Mouse (Mus musculus) kidney, embryonic 16.5 days (tissue): Measurements from ENCODE around the gene Golga5. TPM values are rescaled to one million over a fixed set of nuclear protein-coding genes. Genes with fewer than 3 reads are reported as not detected.

Experiments used
- ATAC-seq: fragments of 200-750 bp; cut with Nextera tagmentation; 2 replicates; pipeline ENCODE4 v1.8.0; 2017; ENCODE audit warnings: moderate TSS enrichment; ENCODE audit not compliant: low FRiP score, low TSS enrichment
- H3K27ac ChIP-seq: fragments of 300-500 bp; sonication (generic); 2 replicates; pipeline ENCODE4 v1.5.1; 2014; ENCODE audit warnings: low read length
- H3K27me3 ChIP-seq: fragments of 300-500 bp; sonication (generic); 2 replicates; pipeline ENCODE4 v1.6.1; 2014; ENCODE audit warnings: low read length, control low read depth, mixed read lengths; ENCODE audit not compliant: insufficient read depth
- H3K36me3 ChIP-seq: fragments of 300-500 bp; sonication (generic); 2 replicates; pipeline ENCODE4 v1.6.1; 2014; ENCODE audit warnings: low read length, control low read depth, mixed read lengths; ENCODE audit not compliant: insufficient read depth
- H3K4me1 ChIP-seq: fragments of 300-500 bp; sonication (generic); 2 replicates; pipeline ENCODE4 v1.6.1; 2014; ENCODE audit warnings: low read length, control low read depth, mixed read lengths; ENCODE audit not compliant: insufficient read depth
- H3K4me2 ChIP-seq: fragments of 300-500 bp; sonication (generic); replicated peaks from 2 replicates; pipeline ENCODE4 v1.6.1; 2014; ENCODE audit warnings: low read depth, low read length
- H3K4me3 ChIP-seq: fragments of 300-500 bp; sonication (generic); 2 replicates; pipeline ENCODE4 v1.5.1; 2014; ENCODE audit warnings: mild to moderate bottlenecking, low read length
- H3K9ac ChIP-seq: fragments of 300-500 bp; sonication (generic); replicated peaks from 2 replicates; pipeline ENCODE4 v1.6.1; 2014; ENCODE audit warnings: low read length
- H3K9me3 ChIP-seq: fragments of 300-500 bp; sonication (generic); 2 replicates; pipeline ENCODE4 v1.6.1; 2016; ENCODE audit warnings: low read length, control low read depth
- WGBS: fragments of 180-500 bp; shearing (Covaris S2); extraction: QIAGEN DNeasy Blood & Tissue Kit; methylation state at CpG from one replicate; pipeline ENCODE4 v1.1.7; 2014; 5-methylcytosine and 5-hydroxymethylcytosine counted together
- polyA plus RNA-seq: library from polyadenylated mRNA; unstranded; fragments of >200 nt; fragmentation: Nextera tagmentation; extraction: Ambion mirVana; gene quantifications from 2 replicates; pipeline ENCODE4 v1.2.1, GENCODE M21; 2015

Golga5 gene
- polyA plus RNA-seq, 1 experiment from 2014 or later: 37.8 TPM

DNA sequence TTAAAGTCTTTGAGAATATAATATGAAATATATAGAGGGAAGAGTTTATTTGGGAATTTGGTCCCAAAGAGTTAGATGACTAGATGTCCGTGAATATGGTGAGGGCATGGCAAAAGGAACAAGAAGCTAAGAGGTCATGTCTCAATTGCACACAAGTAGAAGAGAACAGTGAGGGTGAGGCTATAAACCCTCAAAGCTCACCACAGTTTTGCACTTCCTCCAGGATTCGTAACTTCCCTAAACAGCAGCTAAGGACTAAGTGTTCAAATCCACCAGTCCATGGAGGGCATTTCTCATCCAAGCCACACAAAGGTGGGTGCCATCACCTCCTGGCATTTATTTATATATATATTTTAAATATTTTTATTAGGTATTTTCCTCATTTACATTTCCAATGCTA lies 32.1 kb downstream of the Golga5 start:
- peaks cover 8% of the 10 kb centered on the region; the same call in 1 of the 2 replicates for H3K36me3 ChIP-seq
- peaks cover 17% of the 10 kb centered on the region for H3K4me1 ChIP-seq
- no peak overlapping the region for H3K4me2 ChIP-seq
- H3K9ac ChIP-seq: no peak overlapping the region
- H3K27me3 ChIP-seq: no peaks in the 10 kb centered on the region
- WGBS: 96% methylated on average over 2 of the region's 2 CpGs
- ATAC-seq: no peak
- no peaks in the 10 kb centered on the region for H3K9me3 ChIP-seq
- no peak overlapping the region for H3K27ac ChIP-seq
- H3K4me3 ChIP-seq: no peak overlapping the region

DNA sequence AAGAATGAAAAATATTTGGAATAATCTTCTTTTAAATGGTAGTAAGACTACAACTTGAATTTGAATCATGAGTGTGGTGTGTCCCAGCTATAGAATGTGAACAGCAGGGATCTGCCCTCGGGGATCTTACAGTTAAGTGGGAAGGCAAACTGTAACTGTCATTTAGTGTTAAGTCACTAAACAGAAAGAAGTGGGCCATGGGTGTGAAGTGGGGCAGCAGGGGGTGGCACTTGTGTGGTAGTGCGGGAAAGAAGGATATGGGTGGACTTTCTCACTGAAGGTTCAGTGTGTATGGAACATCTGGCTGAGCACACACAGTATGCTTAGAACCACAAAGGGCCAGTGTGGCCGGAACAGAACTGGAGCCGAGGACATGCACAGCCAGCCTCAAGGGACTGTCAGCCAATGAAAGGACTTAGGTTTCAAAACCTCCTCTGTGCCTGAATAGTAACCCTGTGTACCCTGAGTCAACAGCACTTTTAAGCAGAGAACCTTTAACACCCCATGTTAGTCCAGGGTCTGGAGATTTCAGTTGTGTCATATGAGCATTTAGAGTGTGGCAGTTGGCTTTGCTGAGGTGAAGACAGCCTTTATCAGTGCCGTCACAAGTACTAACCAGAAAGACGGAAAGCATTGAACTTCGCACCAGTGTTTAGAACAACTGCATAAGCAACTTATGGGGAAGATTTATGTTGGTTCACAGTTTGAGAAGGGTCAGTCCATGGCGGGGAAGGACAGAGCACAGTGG lies 33.1 kb downstream of the Golga5 start:
- H3K9me3 ChIP-seq: no peaks in the 10 kb centered on the region
- 84% methylated on average over 8 of the region's 8 CpGs for WGBS
- peaks cover 17% of the 10 kb centered on the region for H3K4me1 ChIP-seq
- H3K4me2 ChIP-seq: no peak overlapping the region
- H3K27me3 ChIP-seq: no peaks in the 10 kb centered on the region
- no peak for ATAC-seq
- H3K36me3 ChIP-seq: peaks cover 1% of the 10 kb centered on the region; the same call in 1 of the 2 replicates
- no peak overlapping the region for H3K27ac ChIP-seq
- no peak overlapping the region for H3K4me3 ChIP-seq
- no peak overlapping the region for H3K9ac ChIP-seq

DNA sequence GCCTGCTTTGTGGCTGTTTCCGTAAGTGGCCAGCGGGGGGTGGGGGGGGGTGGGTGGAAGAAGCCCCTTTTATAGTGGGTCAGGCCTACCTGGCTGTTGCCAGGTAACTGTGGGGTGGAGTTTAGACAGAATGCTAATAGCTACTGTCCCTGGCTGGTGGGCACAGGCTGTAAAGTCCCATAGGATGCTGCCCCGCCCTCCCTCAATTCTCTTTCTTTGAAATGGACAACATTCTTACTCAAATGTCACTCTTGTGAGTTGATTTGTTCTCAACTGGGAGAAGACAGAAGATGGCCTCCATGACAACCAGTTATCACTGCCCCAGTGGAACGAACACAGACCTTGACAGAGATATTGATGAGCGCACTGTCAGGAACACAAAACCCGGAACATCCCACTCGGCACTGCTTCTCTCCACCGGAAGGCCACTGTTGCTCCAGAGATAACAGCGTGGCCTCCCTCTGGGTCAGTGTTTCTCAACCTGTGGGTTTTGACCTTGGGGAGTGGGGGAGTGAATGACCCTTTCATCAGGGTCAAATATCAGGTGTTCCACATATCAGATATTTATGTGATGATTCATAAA lies 36.3 kb downstream of the Golga5 start:
- H3K9ac ChIP-seq: no peak overlapping the region
- no peak for ATAC-seq

DNA sequence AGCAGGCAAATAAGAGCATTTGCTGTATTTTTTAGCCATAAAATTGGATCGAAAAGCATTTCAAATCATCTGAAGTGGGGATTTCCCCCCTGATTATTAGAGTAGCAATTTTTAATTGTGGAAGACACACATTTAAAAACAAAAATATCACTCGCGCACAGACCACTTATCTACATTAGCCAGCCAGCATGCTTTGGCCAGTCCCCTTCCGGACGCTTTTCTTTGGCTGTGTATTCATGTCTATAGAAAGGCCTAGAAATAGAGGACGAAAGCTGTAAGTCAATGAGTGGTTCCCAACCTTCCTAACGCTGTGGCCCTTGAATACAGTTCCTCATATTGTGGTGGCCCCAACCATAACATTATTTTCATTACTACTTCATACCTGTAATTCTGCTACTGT lies 37.0 kb downstream of the Golga5 start:
- Histone ChIP-seq H3K4me1 (no peaks in the 10 kb centered on the region), H3K4me2 (no peak overlapping the region), H3K27ac (no peak overlapping the region), H3K4me3 (no peak overlapping the region), H3K27me3 (no peaks in the 10 kb centered on the region), H3K9me3 (no peaks in the 10 kb centered on the region), H3K9ac (no peak overlapping the region), H3K36me3 (no peaks in the 10 kb centered on the region)
- WGBS: 91% methylated on average over 7 of the region's 7 CpGs
- ATAC-seq: no peak

More for the DNA sequence above, 36.3 kb downstream of the Golga5 start:
- 55% methylated on average over 9 of the region's 9 CpGs for WGBS
- no peak overlapping the region for H3K4me3 ChIP-seq
- no peak overlapping the region for H3K27ac ChIP-seq
- no peaks in the 10 kb centered on the region for H3K4me1 ChIP-seq
- H3K36me3 ChIP-seq: no peaks in the 10 kb centered on the region
- no peaks in the 10 kb centered on the region for H3K9me3 ChIP-seq
- no peak overlapping the region for H3K4me2 ChIP-seq
- H3K27me3 ChIP-seq: no peaks in the 10 kb centered on the region

DNA sequence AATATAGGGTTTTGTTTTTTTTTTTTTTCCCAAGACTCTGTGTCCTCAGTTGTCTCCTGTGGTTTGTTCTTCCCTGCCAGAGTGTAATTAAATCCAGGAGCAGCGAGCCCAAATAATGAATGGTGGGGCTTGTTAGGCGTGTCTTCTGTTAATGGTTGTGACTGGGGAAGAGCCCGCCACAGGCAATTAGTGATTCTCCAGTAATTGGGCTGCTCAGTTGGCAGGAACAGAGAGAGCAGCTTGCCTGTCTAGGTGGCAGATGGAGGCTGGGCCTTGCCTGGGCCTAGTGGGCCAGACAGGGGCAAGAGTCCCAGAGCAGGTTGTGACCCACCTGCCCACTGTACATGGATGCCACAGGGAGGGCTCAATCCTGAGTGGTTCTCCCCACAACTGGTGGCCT lies 42.4 kb downstream of the Golga5 start:
- H3K36me3 ChIP-seq: no peaks in the 10 kb centered on the region
- no peak overlapping the region for H3K4me3 ChIP-seq
- no peaks in the 10 kb centered on the region for H3K27me3 ChIP-seq
- no peak overlapping the region for H3K27ac ChIP-seq
- H3K4me1 ChIP-seq: no peaks in the 10 kb centered on the region
- 24% methylated on average over 3 of the region's 3 CpGs for WGBS
- no peak for ATAC-seq
- H3K9ac ChIP-seq: no peak overlapping the region
- H3K9me3 ChIP-seq: no peaks in the 10 kb centered on the region
- H3K4me2 ChIP-seq: no peak overlapping the region

DNA sequence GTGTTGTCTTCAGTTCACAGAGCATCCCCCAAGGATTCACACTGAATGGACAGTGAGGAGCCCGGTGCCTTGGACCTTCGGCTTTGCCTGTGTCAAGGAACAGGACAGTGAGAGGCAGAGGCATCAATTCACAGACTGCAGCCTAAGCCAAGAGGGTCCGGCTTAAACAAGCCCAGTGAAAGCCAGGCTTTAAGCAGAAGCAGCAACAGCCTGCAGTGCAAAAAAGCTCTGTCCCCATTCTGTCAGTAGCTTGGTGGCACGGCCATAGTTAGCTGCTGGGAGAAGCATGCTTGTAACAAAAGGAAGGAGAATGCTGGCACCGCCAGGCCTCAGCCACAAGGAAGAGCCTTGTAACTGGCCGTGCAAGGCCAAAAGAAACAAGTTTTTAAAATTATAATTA lies 45.2 kb downstream of the Golga5 start:
- Histone ChIP-seq H3K27me3 (no peaks in the 10 kb centered on the region), H3K4me3 (no peak overlapping the region), H3K4me1 (no peaks in the 10 kb centered on the region), H3K9me3 (no peaks in the 10 kb centered on the region), H3K9ac (no peak overlapping the region), H3K36me3 (no peaks in the 10 kb centered on the region), H3K27ac (no peak overlapping the region), H3K4me2 (no peak overlapping the region)
- WGBS: 76% methylated on average over 6 of the region's 6 CpGs
- no peak for ATAC-seq

DNA sequence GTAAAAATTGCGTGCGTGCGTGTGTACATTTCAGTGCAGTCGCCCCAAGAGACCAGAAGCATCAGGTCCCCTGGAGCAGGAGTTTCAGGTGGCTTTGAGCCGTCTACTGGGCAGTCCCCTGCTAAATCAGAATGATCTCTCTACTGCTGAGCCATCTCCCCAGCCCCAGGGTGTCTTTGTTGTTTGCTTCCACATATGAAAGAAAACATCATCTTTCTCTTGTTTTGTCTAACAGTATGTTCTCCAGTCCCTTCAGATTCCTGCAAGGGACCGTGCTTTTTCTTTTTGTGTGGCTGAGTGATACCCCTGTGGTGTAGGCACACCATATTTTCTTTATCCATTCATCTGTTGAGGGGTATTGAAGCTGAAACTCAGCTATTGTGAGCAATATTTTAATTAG lies 45.8 kb downstream of the Golga5 start:
- no peak overlapping the region for H3K27ac ChIP-seq
- no peaks in the 10 kb centered on the region for H3K9me3 ChIP-seq
- no peak for ATAC-seq
- H3K36me3 ChIP-seq: no peaks in the 10 kb centered on the region
- no peak overlapping the region for H3K4me2 ChIP-seq
- no peak overlapping the region for H3K9ac ChIP-seq
- H3K4me3 ChIP-seq: no peak overlapping the region
- WGBS: 86% methylated on average over 6 of the region's 6 CpGs
- no peaks in the 10 kb centered on the region for H3K4me1 ChIP-seq
- H3K27me3 ChIP-seq: no peaks in the 10 kb centered on the region

DNA sequence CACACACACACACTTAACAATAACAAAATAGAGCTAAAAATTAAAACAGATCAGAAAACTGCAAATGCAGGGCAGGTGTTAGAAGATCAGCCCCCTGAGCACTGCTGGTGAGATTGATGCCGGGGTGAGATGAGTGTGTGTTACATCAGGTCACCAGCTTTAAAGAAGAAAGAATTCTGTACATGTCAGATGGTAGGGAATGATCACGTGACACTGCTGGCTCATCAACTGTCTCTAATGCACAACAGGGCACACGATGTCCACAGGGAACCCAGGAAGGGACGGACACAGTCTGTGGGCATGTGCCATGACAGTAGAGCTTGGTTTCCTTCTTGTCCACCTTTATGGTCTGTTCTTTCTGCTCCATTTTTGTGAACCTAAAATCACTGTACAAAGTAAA lies 47.2 kb downstream of the Golga5 start:
- H3K4me3 ChIP-seq: no peak overlapping the region
- 91% methylated on average over 4 of the region's 4 CpGs for WGBS
- H3K36me3 ChIP-seq: no peaks in the 10 kb centered on the region
- no peak overlapping the region for H3K9ac ChIP-seq
- no peaks in the 10 kb centered on the region for H3K4me1 ChIP-seq
- no peak overlapping the region for H3K4me2 ChIP-seq
- H3K9me3 ChIP-seq: no peaks in the 10 kb centered on the region
- no peaks in the 10 kb centered on the region for H3K27me3 ChIP-seq
- ATAC-seq: no peak
- no peak overlapping the region for H3K27ac ChIP-seq

DNA sequence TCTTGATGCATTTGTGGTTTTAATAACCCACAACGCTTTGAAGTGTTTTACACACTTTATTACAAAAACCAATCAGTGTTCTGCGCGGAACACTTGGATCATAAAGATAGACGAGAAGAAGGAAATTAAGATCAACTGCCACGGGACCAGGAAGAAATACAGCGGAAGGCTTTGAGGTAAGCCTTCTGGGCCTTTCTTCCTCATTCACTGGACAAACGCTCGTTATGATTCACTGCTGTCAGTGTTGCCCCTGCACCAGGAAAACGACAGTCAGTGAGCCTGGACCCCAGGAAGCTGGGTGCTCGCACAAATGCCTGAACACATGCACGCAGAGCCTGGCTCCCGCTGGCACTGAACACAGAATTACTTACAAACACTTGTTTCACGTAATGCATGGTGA lies 48.7 kb downstream of the Golga5 start:
- ATAC-seq: no peak
- no peaks in the 10 kb centered on the region for H3K27me3 ChIP-seq
- WGBS: 71% methylated on average over 13 of the region's 13 CpGs
- no peaks in the 10 kb centered on the region for H3K36me3 ChIP-seq
- no peaks in the 10 kb centered on the region for H3K9me3 ChIP-seq
- no peak overlapping the region for H3K4me3 ChIP-seq
- no peak overlapping the region for H3K4me2 ChIP-seq
- no peak overlapping the region for H3K27ac ChIP-seq
- H3K9ac ChIP-seq: no peak overlapping the region
- H3K4me1 ChIP-seq: no peaks in the 10 kb centered on the region

DNA sequence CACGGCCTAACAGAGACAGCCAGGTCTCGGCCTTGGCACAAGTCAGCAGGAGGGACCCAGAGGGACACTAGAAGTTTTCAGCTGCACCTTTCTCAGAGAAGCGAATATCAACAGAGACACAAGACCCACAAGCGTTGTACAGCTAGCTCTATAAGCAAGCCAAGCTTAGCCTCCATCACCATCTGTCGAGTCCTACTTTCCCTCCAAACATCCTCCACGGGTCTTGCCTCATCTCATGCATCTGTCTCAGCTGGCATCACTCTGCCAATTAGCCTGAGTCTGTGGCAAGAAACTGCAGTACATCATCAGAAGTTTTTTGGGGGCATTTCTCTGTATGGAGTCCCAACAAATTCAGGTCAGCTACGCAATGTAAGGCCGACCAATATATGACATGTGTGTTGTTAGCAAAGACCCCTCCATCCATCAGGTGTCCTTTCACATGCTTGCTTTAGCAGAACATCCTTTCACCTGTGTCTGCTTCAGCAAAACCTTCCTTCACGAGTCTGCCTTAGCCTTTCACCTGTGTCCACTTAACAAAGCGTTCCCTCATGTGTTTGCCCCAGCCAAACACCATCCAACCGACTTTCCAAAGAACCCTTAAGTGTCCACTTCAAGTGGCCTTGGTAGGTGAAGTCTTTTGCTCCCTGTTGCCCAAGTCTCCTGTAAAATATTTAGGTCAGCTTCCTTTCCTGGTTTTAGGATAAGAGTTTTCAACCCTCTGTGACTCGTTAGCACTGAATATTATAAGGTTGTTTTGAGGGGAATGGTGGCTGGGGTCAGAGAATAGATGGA lies 51.2 kb downstream of the Golga5 start:
- H3K4me1 ChIP-seq: no peaks in the 10 kb centered on the region
- H3K27me3 ChIP-seq: no peaks in the 10 kb centered on the region
- 87% methylated on average over 12 of the region's 12 CpGs for WGBS
- H3K4me3 ChIP-seq: no peak overlapping the region
- no peak overlapping the region for H3K9ac ChIP-seq
- ATAC-seq: no peak
- no peaks in the 10 kb centered on the region for H3K36me3 ChIP-seq
- no peak overlapping the region for H3K27ac ChIP-seq
- H3K4me2 ChIP-seq: no peak overlapping the region
- no peaks in the 10 kb centered on the region for H3K9me3 ChIP-seq
